Mouse (Mus musculus): ENCODE results near the gene Meox1. TPM values are rescaled to one million over a fixed set of nuclear protein-coding genes. Genes with fewer than 3 reads are reported as not detected.
A peak's percentile ranks its signal among the peaks of the same experiment; 100 is the strongest.

The Meox1 gene
- polyA plus RNA-seq, 1 experiment from 2014 or later, result 2.9 TPM

- Histone ChIP-seq H3K27ac (replicated peaks) (0 out of 2 replicates have a peak overlapping the region, but pooled peaks have one; percentile 4), H3K27me3 (replicated peaks; ENCODE audit: low read depth, poor library complexity, severe bottlenecking) (peaks cover 10% of the 10 kb centered on the region; the same call in 1 of the 2 replicates), H3K4me1 (peaks cover 65% of the 10 kb centered on the region)
Measured at GRCm38 (mm10) chr11:101873909-101874308, 20.3 kb downstream of the Meox1 start.

GRCm38 (mm10) chr11:101871435-101871834 is 22.7 kb downstream of the Meox1 start:
- 0 out of 2 replicates have a peak, but pooled peaks cover 6% of the 10 kb centered on the region for H3K27me3 ChIP-seq (replicated peaks; ENCODE audit: low read depth, poor library complexity, severe bottlenecking)
- H3K4me3 ChIP-seq, result no peak overlapping the region
- H3K4me1 ChIP-seq, result peaks cover 65% of the 10 kb centered on the region
- no peaks in the 10 kb centered on the region for H3K9me3 ChIP-seq
- H3K27ac ChIP-seq (replicated peaks), result peak overlapping the region; percentile 27; the same call in 1 of the 2 replicates
- WGBS, result 36% methylated on average over 6 of the region's 6 CpGs
- no peak for DNase-seq (ENCODE audit: low spot score)
- H3K36me3 ChIP-seq (replicated peaks), result no peaks in the 10 kb centered on the region

More at GRCm38 (mm10) chr11:101873909-101874308, 20.3 kb downstream of the Meox1 start:
- Histone ChIP-seq H3K4me3 (no peak overlapping the region), H3K9me3 (no peaks in the 10 kb centered on the region), H3K36me3 (replicated peaks) (no peaks in the 10 kb centered on the region)
- WGBS, result 48% methylated on average over 8 of the region's 8 CpGs
- no peak for DNase-seq (ENCODE audit: low spot score)

- H3K27ac ChIP-seq (replicated peaks), result peak overlapping the region; percentile 25
- H3K4me1 ChIP-seq, result peaks cover 61% of the 10 kb centered on the region
- no peaks in the 10 kb centered on the region for H3K9me3 ChIP-seq
- DNase-seq (ENCODE audit: low spot score), result no peak
- H3K4me3 ChIP-seq, result no peak overlapping the region
- H3K36me3 ChIP-seq (replicated peaks), result no peaks in the 10 kb centered on the region
- H3K27me3 ChIP-seq (replicated peaks; ENCODE audit: low read depth, poor library complexity, severe bottlenecking), result 0 out of 2 replicates have a peak, but pooled peaks cover 6% of the 10 kb centered on the region
- WGBS, result 55% methylated on average over 18 of the region's 18 CpGs
Measured at GRCm38 (mm10) chr11:101870067-101870765, 24.0 kb downstream of the Meox1 start.

- peak; percentile 65 for DNase-seq (ENCODE audit: low spot score)
- H3K9me3 ChIP-seq, result no peaks in the 10 kb centered on the region
- peak overlapping the region; percentile 78 for H3K27ac ChIP-seq (replicated peaks)
Measured at GRCm38 (mm10) chr11:101867513-101868052, 26.6 kb downstream of the Meox1 start.

GRCm38 (mm10) chr11:101858742-101859141 is 35.4 kb downstream of the Meox1 start:
- no peaks in the 10 kb centered on the region for H3K9me3 ChIP-seq
- H3K27me3 ChIP-seq (replicated peaks; ENCODE audit: low read depth, poor library complexity, severe bottlenecking), result no peaks in the 10 kb centered on the region
- peaks cover 15% of the 10 kb centered on the region for H3K4me1 ChIP-seq
- 0 out of 2 replicates have a peak overlapping the region, but pooled peaks have one; percentile 19 for H3K27ac ChIP-seq (replicated peaks)
- no peak for DNase-seq (ENCODE audit: low spot score)
- no peak overlapping the region for H3K4me3 ChIP-seq
- 36% methylated on average over 5 of the region's 5 CpGs for WGBS
- H3K36me3 ChIP-seq (replicated peaks), result no peaks in the 10 kb centered on the region

More at GRCm38 (mm10) chr11:101867513-101868052, 26.6 kb downstream of the Meox1 start:
- no peaks in the 10 kb centered on the region for H3K36me3 ChIP-seq (replicated peaks)
- H3K27me3 ChIP-seq (replicated peaks; ENCODE audit: low read depth, poor library complexity, severe bottlenecking), result 0 out of 2 replicates have a peak, but pooled peaks cover 6% of the 10 kb centered on the region
- WGBS, result 45% methylated on average over 12 of the region's 12 CpGs
- H3K4me1 ChIP-seq, result peaks cover 39% of the 10 kb centered on the region
- no peak overlapping the region for H3K4me3 ChIP-seq

- Histone ChIP-seq H3K36me3 (replicated peaks) (no peaks in the 10 kb centered on the region), H3K4me1 (peaks cover 30% of the 10 kb centered on the region), H3K27me3 (replicated peaks; ENCODE audit: low read depth, poor library complexity, severe bottlenecking) (no peaks in the 10 kb centered on the region), H3K4me3 (no peak overlapping the region), H3K27ac (replicated peaks) (no peak overlapping the region), H3K9me3 (no peaks in the 10 kb centered on the region)
- WGBS, result 71% methylated on average over 9 of the region's 9 CpGs
- no peak for DNase-seq (ENCODE audit: low spot score)
Measured at GRCm38 (mm10) chr11:101855950-101856712, 38.0 kb downstream of the Meox1 start.

- DNase-seq (ENCODE audit: low spot score), result no peak
- no peak overlapping the region for H3K4me3 ChIP-seq
- 69% methylated on average over 7 of the region's 7 CpGs for WGBS
- H3K9me3 ChIP-seq, result no peaks in the 10 kb centered on the region
- H3K36me3 ChIP-seq (replicated peaks), result no peaks in the 10 kb centered on the region
- peaks cover 22% of the 10 kb centered on the region for H3K4me1 ChIP-seq
- H3K27ac ChIP-seq (replicated peaks), result 0 out of 2 replicates have a peak overlapping the region, but pooled peaks have one; percentile 45
- H3K27me3 ChIP-seq (replicated peaks; ENCODE audit: low read depth, poor library complexity, severe bottlenecking), result no peaks in the 10 kb centered on the region
Measured at GRCm38 (mm10) chr11:101851042-101851441, 43.1 kb downstream of the Meox1 start.

- WGBS, result 71% methylated on average over 4 of the region's 4 CpGs
- Histone ChIP-seq H3K27ac (replicated peaks) (no peak overlapping the region), H3K9me3 (no peaks in the 10 kb centered on the region), H3K27me3 (replicated peaks; ENCODE audit: low read depth, poor library complexity, severe bottlenecking) (no peaks in the 10 kb centered on the region), H3K4me1 (peaks cover 20% of the 10 kb centered on the region), H3K4me3 (no peak overlapping the region), H3K36me3 (replicated peaks) (no peaks in the 10 kb centered on the region)
- DNase-seq (ENCODE audit: low spot score), result no peak
Measured at GRCm38 (mm10) chr11:101849286-101849685, 44.9 kb downstream of the Meox1 start.

- WGBS, result 86% methylated on average over 5 of the region's 5 CpGs
- H3K27ac ChIP-seq (replicated peaks), result no peak overlapping the region
- DNase-seq (ENCODE audit: low spot score), result no peak
- no peak overlapping the region for H3K4me3 ChIP-seq
- H3K4me1 ChIP-seq, result peaks cover 19% of the 10 kb centered on the region
- H3K27me3 ChIP-seq (replicated peaks; ENCODE audit: low read depth, poor library complexity, severe bottlenecking), result no peaks in the 10 kb centered on the region
- no peaks in the 10 kb centered on the region for H3K9me3 ChIP-seq
- H3K36me3 ChIP-seq (replicated peaks), result no peaks in the 10 kb centered on the region
Measured at GRCm38 (mm10) chr11:101847509-101847908, 46.7 kb downstream of the Meox1 start.

- no peak overlapping the region for H3K4me3 ChIP-seq
- DNase-seq (ENCODE audit: low spot score), result no peak
- peaks cover 7% of the 10 kb centered on the region; the same call in 1 of the 2 replicates for H3K9me3 ChIP-seq
- WGBS, result 87% methylated on average over 3 of the region's 3 CpGs
- no peak overlapping the region for H3K27ac ChIP-seq (replicated peaks)
- H3K4me1 ChIP-seq, result peaks cover 1% of the 10 kb centered on the region; the same call in 1 of the 2 replicates
- peaks cover 6% of the 10 kb centered on the region; the same call in 1 of the 2 replicates for H3K27me3 ChIP-seq (replicated peaks; ENCODE audit: low read depth, poor library complexity, severe bottlenecking)
- H3K36me3 ChIP-seq (replicated peaks), result no peaks in the 10 kb centered on the region
Measured at GRCm38 (mm10) chr11:101842773-101843163, 51.4 kb downstream of the Meox1 start.

GRCm38 (mm10) chr11:101841998-101842772 is 52.0 kb downstream of the Meox1 start:
- H3K4me3 ChIP-seq, result no peak overlapping the region
- no peak for DNase-seq (ENCODE audit: low spot score)
- H3K4me1 ChIP-seq, result peaks cover 3% of the 10 kb centered on the region; the same call in 1 of the 2 replicates
- H3K27me3 ChIP-seq (replicated peaks; ENCODE audit: low read depth, poor library complexity, severe bottlenecking), result peaks cover 6% of the 10 kb centered on the region; the same call in 1 of the 2 replicates
- H3K27ac ChIP-seq (replicated peaks), result no peak overlapping the region
- WGBS, result 85% methylated on average over 15 of the region's 15 CpGs
- H3K36me3 ChIP-seq (replicated peaks), result no peaks in the 10 kb centered on the region
- peaks cover 7% of the 10 kb centered on the region; the same call in 1 of the 2 replicates for H3K9me3 ChIP-seq
